Mouse (Mus musculus) forebrain, embryonic 11.5 days (tissue): ENCODE results near the gene Scrg1. TPM values are rescaled to one million over a fixed set of nuclear protein-coding genes. Genes with fewer than 3 reads are reported as not detected.

Source experiments
- ATAC-seq: fragments of 200-750 bp; cut with Nextera tagmentation; replicated peaks from 2 replicates; pipeline ENCODE4 v1.8.0; 2017; ENCODE audit warnings: moderate TSS enrichment; ENCODE audit not compliant: low FRiP score
- DNase-seq: peaks from one replicate; pipeline ENCODE4 v3.0.0-alpha.2; 2017; ENCODE audit warnings: low spot score
- H3K27ac ChIP-seq: fragments of 300-500 bp; sonication (generic); 2 replicates; pipeline ENCODE4 v1.5.1; 2014; ENCODE audit warnings: low read depth, low read length
- H3K27me3 ChIP-seq: fragments of 300-500 bp; sonication (generic); 2 replicates; pipeline ENCODE4 v1.6.1; 2014; ENCODE audit warnings: mild to moderate bottlenecking, low read length, mixed read lengths; ENCODE audit not compliant: control insufficient read depth, insufficient read depth
- H3K36me3 ChIP-seq: fragments of 300-500 bp; sonication (generic); 2 replicates; pipeline ENCODE4 v1.6.1; 2014; ENCODE audit warnings: mild to moderate bottlenecking, low read length, moderate library complexity, mixed read lengths; ENCODE audit not compliant: control insufficient read depth, insufficient read depth
- H3K4me1 ChIP-seq: fragments of 300-500 bp; sonication (generic); replicated peaks from 2 replicates; pipeline ENCODE4 v1.6.1; 2014; ENCODE audit warnings: low read length, mixed read lengths; ENCODE audit not compliant: control insufficient read depth, insufficient read depth
- H3K4me2 ChIP-seq: fragments of 300-500 bp; sonication (generic); 2 replicates; pipeline ENCODE4 v1.6.1; 2014; ENCODE audit warnings: low read depth, mild to moderate bottlenecking, low read length, moderate library complexity, mixed read lengths; ENCODE audit not compliant: severe bottlenecking
- H3K4me3 ChIP-seq: fragments of 300-500 bp; sonication (generic); 2 replicates; pipeline ENCODE4 v1.5.1; 2014; ENCODE audit warnings: low read depth, low read length
- H3K9ac ChIP-seq: fragments of 300-500 bp; sonication (generic); 2 replicates; pipeline ENCODE4 v1.6.1; 2014; ENCODE audit warnings: low read length
- H3K9me3 ChIP-seq: fragments of 300-500 bp; sonication (generic); 2 replicates; pipeline ENCODE4 v1.6.1; 2016; ENCODE audit warnings: low read length, mixed read lengths; ENCODE audit not compliant: control insufficient read depth
- WGBS: fragments of 180-500 bp; shearing (Covaris S2); extraction: QIAGEN DNeasy Blood & Tissue Kit; methylation state at CpG from one replicate; pipeline ENCODE4 v1.1.7; 2014; 5-methylcytosine and 5-hydroxymethylcytosine counted together
- polyA plus RNA-seq: library from polyadenylated mRNA; unstranded; fragments of >200 nt; fragmentation: Nextera tagmentation; extraction: Ambion mirVana; gene quantifications from 2 replicates; pipeline ENCODE4 v1.2.1, GENCODE M21; 2014

The Scrg1 gene
- polyA plus RNA-seq, 1 experiment from 2014 or later, result not detected

DNA sequence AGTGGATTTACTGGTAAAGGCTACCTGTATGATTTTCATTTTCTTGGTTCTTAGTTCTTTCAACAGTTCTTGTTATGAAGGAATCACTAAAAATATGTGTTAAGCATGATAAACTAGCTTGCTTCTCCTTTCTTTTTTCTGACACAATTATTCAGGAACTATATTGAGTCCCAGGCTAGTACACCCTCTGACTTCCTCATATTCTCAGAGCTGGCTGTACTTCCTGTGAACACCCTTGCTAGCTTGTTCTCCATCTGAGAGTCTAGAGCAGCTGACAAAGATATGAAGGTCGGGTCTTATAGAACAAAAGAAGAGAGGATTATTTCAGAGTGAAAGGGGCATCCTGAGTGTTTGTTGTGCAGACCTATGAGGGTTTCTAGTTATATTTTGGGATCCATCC, 7.1 kb downstream of the Scrg1 start:
- Histone ChIP-seq H3K4me3 (no peak overlapping the region), H3K9ac (no peak overlapping the region), H3K27ac (no peak overlapping the region), H3K9me3 (no peaks in the 10 kb centered on the region), H3K4me2 (no peak overlapping the region), H3K4me1 (no peaks in the 10 kb centered on the region), H3K27me3 (no peaks in the 10 kb centered on the region), H3K36me3 (no peaks in the 10 kb centered on the region)
- DNase-seq, result no peak
- no peak for ATAC-seq
- 50% methylated on average over 1 of the region's 1 CpGs for WGBS

DNA sequence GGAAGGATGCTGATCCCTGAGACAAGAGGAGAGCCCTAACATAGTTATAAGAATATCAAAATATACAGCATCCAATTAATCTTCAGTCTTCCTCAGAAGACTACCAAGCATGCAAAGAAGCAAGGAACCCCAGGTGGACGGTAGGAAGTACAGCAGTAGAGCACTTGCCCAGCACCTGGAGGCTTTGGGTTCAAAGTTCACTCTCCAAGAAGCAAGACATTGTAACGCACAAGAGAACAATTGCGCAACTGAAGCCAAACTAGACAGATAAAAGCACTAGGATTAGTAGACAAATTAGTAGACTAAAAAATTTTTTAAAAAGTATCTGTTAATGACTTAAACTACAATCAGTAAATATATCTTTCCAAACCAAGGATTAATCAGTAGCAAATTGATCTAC, 8.0 kb downstream of the Scrg1 start:
- Histone ChIP-seq H3K4me1 (no peaks in the 10 kb centered on the region), H3K9me3 (no peaks in the 10 kb centered on the region), H3K27me3 (no peaks in the 10 kb centered on the region), H3K36me3 (no peaks in the 10 kb centered on the region), H3K4me2 (no peak overlapping the region), H3K9ac (no peak overlapping the region), H3K27ac (no peak overlapping the region), H3K4me3 (no peak overlapping the region)
- DNase-seq (no peak), ATAC-seq (no peak)
- WGBS, result 90% methylated on average over 3 of the region's 3 CpGs

DNA sequence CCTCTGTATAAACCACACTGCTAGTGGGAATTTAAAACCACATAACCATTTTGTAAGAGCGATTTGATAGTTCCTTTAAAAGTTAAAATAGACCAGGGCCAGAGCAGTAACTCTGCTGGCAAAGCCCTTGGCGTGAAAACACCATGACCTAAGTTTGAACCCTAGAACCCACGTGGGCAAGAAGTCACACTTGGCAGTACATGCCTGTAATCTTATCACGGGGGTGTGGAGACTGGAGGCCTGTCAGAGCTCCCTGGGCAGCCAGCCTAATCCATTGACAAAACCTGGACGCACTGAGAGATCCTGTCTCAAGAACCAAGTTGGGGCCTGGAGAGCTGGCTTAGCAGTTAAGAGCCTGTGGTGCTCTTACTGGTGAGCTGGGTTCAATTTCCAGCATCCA, 12.9 kb downstream of the Scrg1 start:
- H3K4me2 ChIP-seq, result no peak overlapping the region
- ATAC-seq (no peak), DNase-seq (no peak)
- H3K4me3 ChIP-seq, result no peak overlapping the region
- H3K9me3 ChIP-seq, result no peaks in the 10 kb centered on the region
- H3K9ac ChIP-seq, result no peak overlapping the region
- no peaks in the 10 kb centered on the region for H3K4me1 ChIP-seq
- H3K27ac ChIP-seq, result no peak overlapping the region
- no peaks in the 10 kb centered on the region for H3K36me3 ChIP-seq
- 75% methylated on average over 5 of the region's 5 CpGs for WGBS
- no peaks in the 10 kb centered on the region for H3K27me3 ChIP-seq

DNA sequence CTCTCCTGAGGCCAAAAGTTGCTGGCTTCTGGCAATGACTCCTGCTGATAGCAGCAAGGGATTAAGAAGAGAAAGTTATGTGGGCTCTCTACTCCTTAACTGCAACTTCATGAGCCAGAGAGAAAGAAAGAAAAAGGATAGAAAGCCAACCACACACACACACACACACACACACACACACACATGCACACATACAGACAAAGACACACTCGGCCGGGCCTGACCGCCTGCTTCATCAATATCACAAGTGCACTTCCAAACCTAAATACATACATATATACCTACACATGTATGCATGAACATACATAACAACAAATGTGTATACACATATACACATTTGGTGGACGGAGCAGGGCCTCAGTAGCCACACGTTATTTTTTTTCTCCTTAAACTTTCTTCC, 15.1 kb downstream of the Scrg1 start:
- 98% methylated on average over 5 of the region's 5 CpGs for WGBS
- Histone ChIP-seq H3K4me3 (no peak overlapping the region), H3K9me3 (no peaks in the 10 kb centered on the region), H3K4me1 (no peaks in the 10 kb centered on the region), H3K4me2 (no peak overlapping the region), H3K36me3 (no peaks in the 10 kb centered on the region), H3K27me3 (no peaks in the 10 kb centered on the region), H3K9ac (no peak overlapping the region), H3K27ac (no peak overlapping the region)
- DNase-seq (no peak), ATAC-seq (no peak)

DNA sequence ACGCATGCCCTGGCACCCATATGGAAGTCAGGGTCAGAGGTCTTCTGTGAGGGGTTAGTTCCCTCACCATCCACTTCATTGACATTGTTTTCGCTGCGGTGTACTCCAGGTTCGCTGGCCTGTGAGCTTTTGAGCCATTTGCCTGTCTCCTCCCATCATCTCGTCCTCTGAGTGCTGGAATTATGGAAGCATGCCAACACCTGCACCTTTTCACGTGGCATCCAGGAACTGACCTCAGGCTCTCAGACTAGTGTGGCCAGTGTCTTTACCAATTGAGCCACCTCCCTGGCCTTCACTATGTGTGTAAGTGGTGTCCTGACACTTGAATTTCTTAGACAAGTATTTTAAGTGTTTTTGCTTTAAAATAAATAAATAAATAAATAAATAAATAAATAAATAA, 18.0 kb downstream of the Scrg1 start:
- ATAC-seq, result no peak
- H3K4me2 ChIP-seq, result no peak overlapping the region
- no peak overlapping the region for H3K27ac ChIP-seq
- H3K4me1 ChIP-seq, result no peaks in the 10 kb centered on the region
- H3K36me3 ChIP-seq, result no peaks in the 10 kb centered on the region
- 90% methylated on average over 6 of the region's 6 CpGs for WGBS
- DNase-seq, result no peak
- H3K4me3 ChIP-seq, result no peak overlapping the region
- H3K9ac ChIP-seq, result no peak overlapping the region
- no peaks in the 10 kb centered on the region for H3K9me3 ChIP-seq
- no peaks in the 10 kb centered on the region for H3K27me3 ChIP-seq

DNA sequence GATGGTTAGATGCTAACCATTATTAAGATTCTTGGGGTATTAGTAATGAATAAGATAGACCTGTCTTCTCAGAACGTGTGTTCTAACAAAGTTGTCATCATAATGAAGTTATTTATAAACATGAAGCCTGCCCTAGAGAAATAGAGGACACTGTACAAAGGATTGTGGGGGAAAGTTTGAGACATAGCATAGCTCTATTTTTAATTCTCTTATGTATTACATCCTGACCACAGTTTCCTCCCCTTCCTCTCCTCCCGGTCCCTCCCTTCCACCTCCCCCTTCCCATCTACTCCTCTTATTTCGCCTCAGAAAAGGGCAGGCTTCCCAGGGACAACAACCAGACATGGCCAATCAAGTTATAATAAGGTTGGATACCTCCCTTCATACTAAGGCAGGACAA, 22.7 kb downstream of the Scrg1 start:
- H3K9ac ChIP-seq, result no peak overlapping the region
- H3K4me2 ChIP-seq, result no peak overlapping the region
- H3K4me1 ChIP-seq, result no peaks in the 10 kb centered on the region
- no peak overlapping the region for H3K27ac ChIP-seq
- ATAC-seq (no peak), DNase-seq (no peak)
- H3K4me3 ChIP-seq, result no peak overlapping the region
- no peaks in the 10 kb centered on the region for H3K9me3 ChIP-seq
- no peaks in the 10 kb centered on the region for H3K27me3 ChIP-seq
- WGBS, result 82% methylated on average over 3 of the region's 3 CpGs
- peaks cover 4% of the 10 kb centered on the region for H3K36me3 ChIP-seq

DNA sequence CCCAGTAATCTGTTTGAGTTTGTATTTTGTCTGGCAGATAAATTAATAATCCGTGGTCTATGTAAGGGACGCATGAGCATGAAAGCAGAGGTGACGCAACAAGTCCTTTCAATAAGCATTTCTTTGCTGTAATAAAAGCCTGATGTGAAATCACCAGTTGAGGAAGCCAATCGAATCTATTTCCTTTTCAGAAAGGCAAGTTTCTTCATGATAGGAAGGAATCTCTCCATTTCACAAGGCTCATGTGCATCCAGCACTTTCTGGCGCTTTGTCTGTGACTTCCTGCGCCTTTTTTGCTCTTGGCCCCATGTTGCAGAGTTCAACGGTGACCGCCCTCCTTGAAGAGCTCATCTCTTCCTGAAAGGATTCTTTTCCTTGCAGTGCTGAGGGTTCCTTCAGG, 24.0 kb downstream of the Scrg1 start:
- H3K9ac ChIP-seq, result no peak overlapping the region
- no peak overlapping the region for H3K4me3 ChIP-seq
- H3K27me3 ChIP-seq, result no peaks in the 10 kb centered on the region
- no peaks in the 10 kb centered on the region for H3K4me1 ChIP-seq
- H3K36me3 ChIP-seq, result peaks cover 4% of the 10 kb centered on the region
- ATAC-seq, result no peak
- WGBS, result 95% methylated on average over 8 of the region's 8 CpGs
- H3K9me3 ChIP-seq, result no peaks in the 10 kb centered on the region
- no peak overlapping the region for H3K4me2 ChIP-seq
- no peak for DNase-seq
- no peak overlapping the region for H3K27ac ChIP-seq

DNA sequence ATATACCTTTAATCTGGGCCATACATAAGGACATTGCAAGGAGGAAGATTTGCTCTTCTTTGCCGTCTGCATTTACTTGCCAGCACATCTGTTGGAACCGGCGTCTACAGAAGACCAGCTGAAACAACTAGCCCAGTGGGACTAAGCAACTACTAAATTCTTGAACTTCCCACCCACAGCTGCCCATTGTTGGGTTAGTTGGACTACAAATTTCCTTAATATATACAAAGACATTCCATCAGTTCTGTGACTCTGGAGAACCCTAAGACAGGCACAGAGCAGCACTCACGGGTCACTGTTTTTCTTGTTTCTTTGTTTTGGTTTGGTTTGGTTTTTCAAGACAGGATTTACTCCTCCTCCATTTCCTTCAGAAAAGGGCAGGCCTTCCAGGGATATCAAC, 24.9 kb downstream of the Scrg1 start:
- H3K36me3 ChIP-seq, result peaks cover 4% of the 10 kb centered on the region
- H3K9me3 ChIP-seq, result no peaks in the 10 kb centered on the region
- H3K4me2 ChIP-seq, result no peak overlapping the region
- WGBS, result 80% methylated on average over 4 of the region's 4 CpGs
- DNase-seq (no peak), ATAC-seq (no peak)
- no peak overlapping the region for H3K27ac ChIP-seq
- no peak overlapping the region for H3K9ac ChIP-seq
- no peak overlapping the region for H3K4me3 ChIP-seq
- no peaks in the 10 kb centered on the region for H3K27me3 ChIP-seq
- no peaks in the 10 kb centered on the region for H3K4me1 ChIP-seq

DNA sequence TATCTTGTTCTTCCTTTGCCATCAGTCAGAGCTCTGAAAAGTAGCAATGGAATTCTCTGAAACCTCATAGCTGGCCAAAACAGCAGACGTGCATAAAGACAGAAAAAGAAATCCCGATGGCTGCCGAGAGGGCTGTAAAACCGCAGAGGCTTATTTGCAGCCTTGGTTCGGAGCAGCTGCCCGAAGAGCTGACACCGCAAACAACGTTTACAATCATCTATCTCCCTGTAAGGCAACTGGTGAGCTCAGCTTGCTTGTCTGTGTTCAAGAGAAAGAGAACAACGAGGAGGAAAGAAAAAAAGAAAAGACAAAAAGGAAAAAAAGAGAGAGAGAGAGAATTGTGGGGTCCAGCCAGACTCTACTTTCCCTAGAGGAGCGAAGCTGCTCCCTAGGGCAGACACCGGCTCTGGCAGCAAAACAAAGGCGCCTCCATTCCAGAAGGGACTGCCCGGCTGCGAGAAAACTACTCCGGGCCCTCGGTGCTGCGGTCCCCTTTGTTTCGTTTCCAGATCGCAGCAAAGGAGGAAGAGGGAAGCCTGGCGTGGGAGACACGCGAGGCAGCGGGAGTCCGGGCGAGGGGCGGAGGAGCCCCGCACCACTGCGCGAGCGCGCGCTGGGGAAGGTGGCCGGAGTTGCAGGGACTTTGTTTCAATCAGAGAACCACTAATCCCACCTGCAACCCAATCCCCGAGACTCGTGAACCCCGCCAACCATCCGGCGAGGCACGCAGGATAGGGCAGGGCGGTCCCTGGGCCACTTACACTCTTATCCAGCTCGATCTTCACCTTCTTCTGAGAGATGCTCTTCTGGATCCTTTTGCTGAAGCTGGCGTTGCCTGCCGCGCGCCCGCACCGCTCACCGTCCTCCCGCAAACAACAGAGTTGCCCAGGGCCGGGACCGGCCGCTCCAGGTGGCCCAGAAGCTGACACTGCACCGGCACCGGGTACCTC, 31.0 kb downstream of the Scrg1 start:
- DNase-seq (peak; percentile 84), ATAC-seq (peak; percentile 69)
- no peaks in the 10 kb centered on the region for H3K9me3 ChIP-seq
- H3K36me3 ChIP-seq, result peaks cover 4% of the 10 kb centered on the region
- H3K9ac ChIP-seq, result peak overlapping the region; percentile 92
- H3K27ac ChIP-seq, result peak overlapping the region; percentile 92
- H3K4me3 ChIP-seq, result peak overlapping the region; percentile 93
- under 1% methylated on average over 54 of the region's 54 CpGs for WGBS
- H3K27me3 ChIP-seq, result no peaks in the 10 kb centered on the region
- no peaks in the 10 kb centered on the region for H3K4me1 ChIP-seq
- peak overlapping the region; percentile 54 for H3K4me2 ChIP-seq
